Mouse (Mus musculus) adrenal gland, adult 8-10 months (tissue): ENCODE data around the gene Cadps. TPM values are rescaled to one million over a fixed set of nuclear protein-coding genes. Genes with fewer than 3 reads are reported as not detected.

Experiments used
- DNase-seq: peaks from one replicate; pipeline ENCODE4 v3.0.0; 2022
- total RNA-seq, 4 experiments: library from RNA; stranded (reverse); gene quantifications; 2 replicates each; pipeline ENCODE4 v1.2.4; 2022

Cadps gene
- total RNA-seq, 4 experiments from 2014 or later, result 12.6 to 20.3 (median 16.3) TPM

DNA sequence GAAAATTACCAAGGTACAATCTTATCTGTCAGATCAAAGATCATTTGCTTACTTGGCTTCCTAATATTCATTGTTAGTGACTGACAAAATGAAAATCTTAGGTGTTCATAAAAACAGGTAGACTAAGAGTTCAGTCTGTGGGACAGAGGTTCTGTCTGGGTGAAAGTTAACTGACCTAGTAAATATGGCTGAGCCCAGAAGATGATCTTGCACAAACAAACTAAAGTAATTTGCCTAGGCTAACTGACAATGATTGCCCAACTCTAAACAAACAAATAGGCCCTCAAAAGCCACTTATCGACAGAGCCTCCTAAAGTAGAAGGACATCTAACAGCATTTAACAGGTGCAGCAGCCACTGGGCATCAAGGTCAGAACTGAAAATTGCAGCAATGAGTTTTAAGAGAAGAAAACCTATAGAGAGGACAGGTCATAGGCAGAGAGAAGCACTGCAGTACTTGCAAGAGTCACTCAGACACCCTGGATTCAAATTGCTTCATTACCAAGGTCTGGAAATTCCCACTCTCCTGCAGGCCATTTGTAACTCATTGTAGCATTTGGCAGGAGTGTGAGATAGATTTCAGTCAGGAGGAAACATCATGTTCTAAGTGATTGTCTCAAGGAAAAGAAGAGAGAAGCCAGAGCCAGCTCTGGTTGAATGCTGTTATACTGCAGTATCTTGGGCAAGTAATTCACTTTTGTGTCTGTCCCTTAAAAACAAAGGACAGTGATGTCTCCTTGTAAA, 100.3 kb downstream of the Cadps start:
- DNase-seq, result no peak

DNA sequence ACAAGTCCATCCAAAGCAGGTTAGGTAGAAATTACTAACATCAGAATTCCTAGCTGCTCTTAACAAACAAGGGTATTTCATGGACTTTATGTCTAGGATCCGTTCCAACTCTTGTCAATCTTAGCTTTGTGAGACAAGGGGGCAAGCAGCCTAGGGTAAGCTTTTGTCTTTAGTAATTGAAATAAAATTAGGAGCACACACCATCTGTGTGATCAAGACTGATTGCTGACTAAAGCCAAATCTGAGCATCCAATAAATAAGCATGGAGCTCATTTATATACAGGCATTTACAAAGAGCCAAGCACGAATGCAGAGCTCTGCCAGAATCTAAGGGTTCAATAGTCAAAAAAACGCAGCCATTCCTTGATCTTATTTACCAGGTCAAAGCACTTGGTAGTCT, 104.1 kb downstream of the Cadps start:
- no peak for DNase-seq

DNA sequence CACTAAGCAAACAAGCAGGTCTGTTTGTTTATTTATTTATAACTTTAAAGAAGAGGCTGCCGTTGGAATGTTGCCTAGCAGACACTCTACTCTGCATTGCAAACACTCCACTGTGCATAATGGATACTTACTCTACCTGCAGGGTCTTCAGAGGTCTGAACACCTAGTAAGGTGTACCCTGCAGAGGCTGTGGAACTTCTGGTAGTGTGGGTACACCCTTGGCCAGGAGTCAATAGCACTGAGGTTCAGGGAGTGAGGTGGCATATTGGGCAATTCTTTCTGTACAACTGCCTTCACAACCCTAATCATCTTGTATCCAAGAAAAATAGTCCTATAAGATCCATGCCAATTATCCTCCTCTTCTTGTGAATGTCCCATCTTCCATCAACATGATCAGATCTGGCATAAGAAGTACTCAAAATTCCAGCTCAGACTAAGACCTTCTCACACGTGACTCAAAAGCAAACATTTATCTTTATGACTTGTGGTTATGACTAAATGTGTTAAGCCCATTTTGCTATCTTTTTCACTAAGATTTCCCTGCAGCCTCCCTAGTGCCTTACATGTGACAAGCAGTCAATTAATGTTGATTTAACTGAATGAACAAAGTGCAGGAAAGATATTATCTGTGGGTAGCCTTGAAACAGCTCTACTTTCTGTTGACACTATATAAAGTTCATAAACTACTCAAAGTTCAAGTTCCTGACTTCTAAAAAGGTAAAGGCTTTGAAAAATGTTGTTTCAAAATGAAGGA, 106.8 kb downstream of the Cadps start:
- DNase-seq, result no peak

DNA sequence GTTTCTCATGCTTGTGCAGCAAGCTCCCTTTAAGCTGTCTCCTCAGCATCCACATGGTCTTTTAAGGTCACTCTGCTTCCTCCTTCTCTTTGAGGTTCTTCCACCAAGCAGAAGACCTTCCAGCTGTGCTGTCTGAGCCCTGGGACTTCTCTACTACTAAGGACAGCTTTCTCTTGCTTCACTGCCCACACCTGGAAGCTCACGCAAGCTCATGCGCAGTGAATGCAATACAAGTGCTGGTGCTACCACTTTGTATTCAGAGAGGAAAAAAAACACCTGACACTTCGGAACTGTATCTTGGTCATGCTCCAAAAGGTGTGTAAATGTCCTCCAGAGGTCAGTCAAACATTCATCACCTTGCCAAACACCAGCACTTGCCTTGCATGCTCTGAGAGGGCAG, 115.5 kb downstream of the Cadps start:
- DNase-seq, result no peak

DNA sequence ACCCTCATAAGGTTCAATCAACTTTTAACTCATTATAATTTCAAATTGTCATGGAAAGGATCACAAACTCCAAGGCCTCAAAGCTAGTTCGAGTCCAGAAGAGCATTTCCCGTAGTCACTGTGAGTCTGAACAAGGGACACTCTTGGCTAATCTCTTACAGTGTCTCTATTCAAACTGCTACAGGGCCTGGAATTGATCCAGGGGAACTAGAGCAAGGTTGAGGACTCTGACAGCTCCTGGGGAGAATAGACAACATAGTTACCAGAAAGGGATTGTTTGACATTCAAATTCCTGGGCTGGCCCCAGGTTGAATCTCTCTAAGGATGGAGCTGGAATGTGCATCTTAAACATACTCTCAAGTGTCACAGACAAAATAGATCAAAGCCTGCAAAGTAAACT, 118.4 kb downstream of the Cadps start:
- DNase-seq, result no peak

DNA sequence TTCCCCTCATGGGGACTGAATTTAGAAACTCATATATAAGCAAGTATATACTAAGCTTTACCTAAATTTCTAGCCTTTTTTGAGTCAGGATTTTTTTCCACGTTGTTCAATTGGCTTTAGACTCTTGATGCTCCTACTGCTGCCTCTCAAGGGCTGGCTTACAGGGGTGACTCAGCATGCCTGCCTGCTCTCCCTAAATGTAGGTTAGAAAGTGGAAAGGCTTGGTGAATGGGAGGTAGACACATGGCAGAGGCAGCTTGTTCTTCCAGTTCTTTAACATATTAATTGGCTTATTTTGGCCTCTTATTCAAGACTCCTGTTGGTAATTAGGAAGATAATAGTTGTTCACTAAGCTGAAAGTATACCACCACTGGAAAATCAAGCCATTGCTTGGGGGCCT, 132.7 kb downstream of the Cadps start:
- DNase-seq, result no peak

DNA sequence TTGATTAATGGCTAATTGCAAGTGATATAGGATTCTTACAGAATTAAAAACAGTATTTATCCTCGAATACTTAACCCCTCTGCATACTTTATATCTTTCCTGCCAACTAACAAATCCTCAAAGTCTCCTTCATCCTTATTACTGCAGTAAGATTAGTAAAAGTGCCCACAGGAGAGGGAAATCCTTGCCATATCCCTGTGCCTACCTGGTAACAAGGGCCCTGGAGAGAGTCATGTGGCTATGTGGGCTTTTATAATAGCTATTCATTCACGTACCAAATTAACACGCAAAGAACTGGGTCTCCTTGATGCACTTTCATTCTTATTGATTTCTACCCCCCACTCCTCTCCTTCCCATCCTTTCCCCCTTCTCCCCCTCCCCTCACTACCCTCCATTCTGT, 137.9 kb downstream of the Cadps start:
- DNase-seq, result no peak

DNA sequence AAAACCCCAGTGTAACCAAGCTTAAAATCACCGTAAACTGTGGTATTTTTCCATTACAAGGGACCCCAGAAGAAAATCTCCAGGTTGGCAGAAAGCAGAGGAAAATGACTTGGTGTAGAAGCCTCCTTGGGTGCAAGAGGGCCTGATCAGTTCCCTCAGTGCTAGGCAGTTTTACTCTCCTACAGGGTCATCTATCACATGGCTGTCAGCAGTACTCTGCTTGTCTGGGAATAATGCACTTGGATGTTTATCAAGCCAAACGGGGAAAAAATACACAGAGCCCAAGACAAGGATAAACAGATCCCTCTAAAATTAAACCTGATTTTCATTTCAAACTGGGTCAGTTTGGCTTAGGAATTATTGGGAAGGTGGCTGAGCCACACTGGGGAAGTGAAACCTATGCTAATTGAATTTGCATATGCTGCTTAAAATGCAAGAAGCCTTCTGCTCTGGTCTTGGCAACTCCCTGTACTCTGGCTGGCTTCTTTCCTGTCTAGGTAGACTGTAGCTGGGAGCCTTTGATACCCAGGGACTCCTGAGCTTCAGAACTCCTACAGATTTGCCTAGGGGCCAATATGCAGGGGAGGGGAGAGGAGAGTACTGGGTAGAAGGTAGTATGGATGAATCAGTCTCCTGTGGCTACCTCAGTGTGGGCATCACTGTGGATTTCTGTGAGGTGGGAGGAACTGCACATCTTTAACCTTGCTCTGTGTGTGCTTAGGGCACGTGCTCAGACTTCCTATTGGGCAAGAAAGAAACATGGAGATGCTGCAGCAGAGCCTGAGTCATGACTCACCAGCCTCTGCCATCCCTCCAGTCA, 141.8 kb downstream of the Cadps start:
- no peak for DNase-seq

DNA sequence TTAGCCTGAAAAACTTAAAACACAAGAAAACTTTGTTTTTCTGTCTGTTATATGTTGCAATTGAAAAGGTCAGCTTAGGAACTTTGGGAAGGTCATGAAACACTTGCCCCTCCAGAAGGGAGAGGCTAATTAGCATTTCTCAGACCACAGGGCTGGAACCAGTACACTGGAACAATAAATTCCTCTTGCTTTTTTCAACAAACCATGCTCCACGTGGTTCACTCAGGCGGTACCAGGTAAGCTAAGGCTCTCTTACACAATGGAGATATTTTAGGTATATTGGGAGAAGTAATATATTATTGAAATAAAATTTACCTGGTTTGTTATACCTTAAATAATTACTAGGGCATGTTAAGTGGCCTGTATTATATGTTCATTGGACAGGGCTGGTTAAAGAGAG, 161.4 kb downstream of the Cadps start:
- DNase-seq, result no peak

DNA sequence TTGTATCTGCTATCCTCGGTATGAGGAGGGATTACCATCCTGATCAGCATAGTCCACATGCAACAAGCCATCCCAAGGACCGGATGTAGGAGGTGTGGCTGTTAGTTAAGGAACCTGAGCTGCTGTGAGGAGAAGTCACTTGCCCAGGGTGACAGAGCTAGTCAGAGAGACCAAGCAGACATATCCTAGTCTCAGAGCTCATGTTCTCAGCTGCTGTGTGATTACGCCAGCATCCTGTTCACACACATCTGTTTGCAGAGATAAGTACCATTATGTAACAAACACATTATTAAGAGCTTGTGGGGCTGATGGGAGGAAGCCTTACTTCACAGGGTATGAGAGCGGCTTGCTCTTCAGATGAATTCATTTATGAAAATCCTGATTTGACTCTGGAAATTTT, 165.5 kb downstream of the Cadps start:
- no peak for DNase-seq

DNA sequence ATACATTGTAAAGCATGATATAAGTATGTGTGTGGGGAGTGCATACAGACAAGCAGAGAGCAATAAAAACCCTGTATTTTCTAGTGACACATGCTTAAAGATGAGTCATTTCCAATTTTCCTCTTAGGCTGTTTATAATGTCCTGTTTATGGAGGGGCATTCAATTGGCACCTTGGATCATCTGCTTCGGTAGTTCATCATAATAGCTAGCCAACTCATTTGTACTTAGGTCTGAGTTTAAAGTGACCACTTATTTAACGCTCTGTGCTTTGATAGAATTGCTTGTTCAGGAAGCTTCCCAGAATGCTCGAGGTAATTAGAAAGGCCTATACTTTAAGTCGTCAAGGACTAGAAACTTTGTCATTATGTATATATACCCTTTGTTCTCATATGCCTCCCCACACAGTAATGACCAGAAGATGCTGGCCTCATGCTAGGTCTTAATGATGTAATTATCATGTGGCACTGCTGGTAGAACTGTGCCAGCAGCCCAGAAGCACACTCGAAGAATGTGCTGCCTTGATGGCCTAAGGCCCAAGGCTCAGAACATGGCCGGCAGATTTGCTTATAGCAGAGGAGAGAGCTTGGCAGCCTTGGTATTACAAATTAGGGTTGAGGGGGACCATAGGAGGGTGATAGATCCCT, 179.9 kb downstream of the Cadps start:
- DNase-seq, result no peak

DNA sequence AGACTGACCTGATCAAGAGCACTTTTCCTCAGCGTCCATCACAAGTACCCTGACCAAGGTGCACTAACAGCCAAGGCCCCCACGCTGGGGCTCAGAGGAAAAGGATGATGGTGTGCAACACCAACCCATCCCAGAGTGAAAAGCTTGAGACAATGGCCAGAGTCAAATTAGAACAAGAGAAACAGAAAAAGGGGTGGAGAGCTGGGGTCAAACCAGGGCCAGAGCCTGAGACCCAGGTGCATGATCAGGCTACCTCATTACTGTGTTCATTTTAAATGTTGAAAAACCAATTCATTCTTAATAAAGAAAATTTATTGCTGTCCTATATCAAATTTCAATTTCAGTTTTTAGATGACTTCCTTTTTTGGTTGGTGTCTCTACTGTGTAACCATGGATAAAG, 184.1 kb downstream of the Cadps start:
- no peak for DNase-seq

DNA sequence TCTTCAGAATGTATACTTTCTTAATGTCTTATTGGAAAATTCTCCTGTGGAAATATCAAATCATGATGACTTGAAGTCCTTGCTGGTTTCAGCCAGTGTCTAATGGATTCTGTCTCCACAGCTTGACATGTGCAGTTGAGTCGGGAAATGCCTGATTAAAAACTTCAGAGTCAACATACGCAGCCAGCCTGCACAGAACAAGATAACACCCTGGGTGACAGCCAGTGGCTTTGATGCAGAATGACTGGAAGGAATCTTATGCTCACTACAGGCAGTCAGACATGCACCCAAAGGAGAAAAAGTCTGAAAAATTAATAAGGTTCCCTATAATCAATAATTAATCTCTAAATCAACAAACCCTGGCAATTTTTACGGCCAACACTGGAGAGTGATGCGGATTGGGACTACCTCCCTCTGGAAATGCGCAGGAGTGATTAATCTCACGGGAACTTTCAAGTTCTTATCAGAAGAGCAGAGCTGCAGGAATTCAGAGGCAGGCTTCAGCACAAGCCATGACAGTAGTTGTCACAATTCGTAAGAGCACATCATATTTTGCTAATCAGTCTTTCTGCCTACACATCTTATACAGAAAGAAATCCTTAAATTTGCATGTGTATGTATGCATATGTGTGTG, 185.6 kb downstream of the Cadps start:
- DNase-seq, result no peak

DNA sequence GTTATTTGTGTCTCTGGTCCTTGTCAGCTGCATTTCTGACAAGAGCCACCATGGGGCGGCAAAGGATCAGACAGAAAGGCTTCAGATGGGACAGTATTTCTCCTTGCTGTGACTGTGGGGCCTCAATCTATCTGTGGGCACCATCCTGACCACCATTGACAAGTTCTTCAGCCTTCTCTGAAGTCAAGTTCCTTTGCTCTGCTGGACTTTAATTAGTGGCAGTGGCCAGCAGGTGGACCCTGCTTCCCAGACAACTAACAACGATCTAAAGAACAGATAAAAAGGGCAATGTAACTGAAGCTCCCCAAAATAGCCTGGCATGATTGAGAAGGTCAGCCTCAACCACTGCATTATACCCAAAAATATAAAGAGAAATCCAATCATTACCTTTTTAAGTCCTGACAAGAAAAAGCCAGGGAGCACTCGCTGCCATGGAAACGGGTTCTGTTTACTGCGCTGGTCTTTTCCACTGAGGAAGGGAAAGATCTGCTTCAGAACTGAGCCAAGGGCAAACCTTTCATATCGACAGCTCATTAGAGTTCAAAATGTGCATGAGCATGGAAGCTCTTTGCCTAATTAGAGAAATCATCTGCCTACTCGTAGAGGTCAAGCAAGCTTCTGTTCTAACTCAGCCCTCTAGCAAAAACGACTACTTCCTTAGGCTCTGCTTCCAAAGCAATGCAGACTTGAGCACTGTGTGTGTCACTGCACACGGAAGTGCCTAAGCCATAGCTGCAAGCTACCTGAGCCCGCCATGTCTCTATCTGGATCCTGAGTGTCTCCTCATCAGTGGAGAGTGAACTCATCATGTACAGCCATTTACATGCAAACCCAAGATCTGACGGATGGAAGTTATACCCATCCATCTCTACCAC, 198.4 kb downstream of the Cadps start:
- no peak for DNase-seq

DNA sequence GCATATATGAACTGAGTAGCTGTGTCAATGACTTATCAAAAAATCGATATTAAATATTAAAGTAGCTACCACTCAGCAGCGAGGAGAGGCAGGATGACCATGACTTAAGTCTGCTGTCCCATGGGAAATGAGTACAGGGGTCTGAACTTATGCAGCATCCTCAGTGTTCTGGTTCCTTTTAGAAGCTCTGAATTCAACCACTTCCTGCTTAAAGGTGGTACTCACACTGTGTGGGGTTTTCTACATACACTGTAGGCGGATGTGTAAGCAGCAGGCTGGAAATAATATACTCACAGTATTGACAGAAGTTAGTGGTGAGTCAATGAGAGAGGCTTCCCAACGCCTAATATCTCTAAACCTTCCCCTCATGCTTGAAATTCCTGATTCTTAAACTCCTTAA, 215.9 kb downstream of the Cadps start:
- no peak for DNase-seq

DNA sequence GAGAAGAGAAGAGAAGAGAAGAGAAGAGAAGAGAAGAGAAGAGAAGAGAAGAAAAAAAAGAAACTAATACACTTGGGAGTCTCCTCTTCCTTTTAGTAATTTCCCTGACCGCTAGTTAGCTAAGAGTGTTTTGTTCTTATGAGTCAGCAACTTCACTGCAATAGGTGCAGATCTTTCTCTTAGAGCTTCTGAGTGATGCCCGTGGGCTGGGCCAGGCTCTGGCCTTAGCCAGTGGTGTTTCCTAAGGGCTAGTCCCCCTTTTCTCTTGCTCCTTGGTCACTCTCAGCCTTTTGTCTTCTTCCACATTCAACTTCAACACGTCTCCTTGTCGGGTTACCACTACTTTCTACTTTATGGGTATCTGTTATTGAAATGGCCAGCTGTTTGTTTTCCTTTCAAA, 216.7 kb downstream of the Cadps start:
- no peak for DNase-seq

DNA sequence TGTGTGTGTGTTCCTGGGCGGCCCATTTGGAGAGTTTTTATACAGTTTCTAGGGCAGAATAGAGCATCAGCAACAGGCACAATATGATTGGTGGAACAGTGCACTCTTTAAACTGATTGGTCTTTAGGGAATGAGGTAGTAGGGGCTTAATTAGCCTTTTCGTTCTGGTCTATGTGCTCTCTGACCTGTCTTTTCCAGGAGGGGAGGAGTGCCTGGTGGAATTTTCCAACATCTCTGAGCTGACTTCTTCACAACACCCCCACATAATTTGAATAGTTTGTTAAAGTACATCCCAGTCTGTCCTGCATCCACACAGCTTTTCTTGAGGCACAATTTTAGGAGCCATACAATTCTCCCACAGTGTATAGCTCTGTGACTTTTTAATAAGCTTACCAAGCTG, 220.8 kb downstream of the Cadps start:
- no peak for DNase-seq

DNA sequence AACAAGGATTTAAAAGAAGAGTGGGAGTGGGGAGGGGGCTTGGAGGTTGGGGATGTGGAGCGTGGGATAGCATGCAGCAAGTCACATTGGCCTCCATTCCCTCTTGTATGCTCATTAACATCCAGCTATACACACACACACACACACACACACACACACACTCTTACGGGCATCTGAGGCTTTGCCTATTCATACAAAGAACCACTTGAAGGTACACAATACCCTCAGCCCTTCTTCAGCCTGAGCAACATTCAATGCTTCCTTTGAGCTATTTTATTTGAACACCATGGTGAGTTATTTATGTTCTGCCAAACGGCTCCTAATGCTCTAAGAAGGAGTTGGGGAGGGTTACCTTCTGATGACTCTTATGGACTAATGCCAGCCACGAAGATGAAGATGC, 227.6 kb downstream of the Cadps start:
- DNase-seq, result no peak

DNA sequence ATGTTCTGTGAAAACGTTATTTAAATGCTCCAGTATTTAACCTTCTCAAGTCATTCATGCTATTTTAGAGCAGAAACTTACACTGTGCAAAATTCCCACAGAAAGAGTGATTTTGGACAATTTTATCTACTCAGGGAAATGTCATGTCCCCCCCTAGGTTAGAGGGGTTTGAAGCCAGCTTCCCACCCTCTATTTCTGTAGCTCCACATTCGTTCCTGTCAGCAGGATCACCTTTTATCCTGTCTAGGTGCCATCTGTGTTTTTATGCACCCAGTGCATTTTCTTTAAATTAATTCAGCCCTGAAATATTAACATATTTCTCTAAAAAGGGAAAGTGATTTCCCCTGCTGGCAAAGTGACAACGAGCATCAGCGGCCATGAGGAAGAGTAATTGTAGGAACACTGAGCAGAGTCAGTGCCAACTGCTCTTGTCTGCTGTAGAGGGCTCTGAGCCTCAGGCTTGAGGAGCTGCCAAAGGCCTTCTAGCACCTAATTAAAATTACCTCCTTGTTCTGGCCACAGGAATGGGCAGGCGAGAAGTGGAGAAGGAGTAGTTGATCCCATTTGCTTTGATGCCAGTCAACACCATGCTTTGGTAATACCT, 230.3 kb downstream of the Cadps start:
- no peak for DNase-seq

DNA sequence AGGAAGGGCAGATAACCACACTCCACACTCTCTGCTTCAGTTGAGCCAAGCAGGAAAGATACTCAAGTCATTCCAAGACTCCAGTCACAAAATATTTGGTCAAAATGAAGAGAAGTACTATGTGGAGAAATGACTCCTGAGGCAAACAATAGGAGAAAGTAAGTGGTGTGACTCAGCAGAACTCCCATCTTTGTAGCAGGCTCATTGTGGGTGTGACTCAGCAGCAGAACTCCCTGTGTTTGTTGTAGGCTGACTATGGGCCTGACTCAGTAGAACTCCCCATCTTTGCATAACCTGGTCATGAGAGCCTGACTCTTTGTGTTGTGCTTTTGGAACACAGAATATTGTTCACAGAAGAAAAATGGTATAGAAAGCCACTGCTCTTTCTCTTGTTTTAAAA, 231.1 kb downstream of the Cadps start:
- DNase-seq, result no peak

DNA sequence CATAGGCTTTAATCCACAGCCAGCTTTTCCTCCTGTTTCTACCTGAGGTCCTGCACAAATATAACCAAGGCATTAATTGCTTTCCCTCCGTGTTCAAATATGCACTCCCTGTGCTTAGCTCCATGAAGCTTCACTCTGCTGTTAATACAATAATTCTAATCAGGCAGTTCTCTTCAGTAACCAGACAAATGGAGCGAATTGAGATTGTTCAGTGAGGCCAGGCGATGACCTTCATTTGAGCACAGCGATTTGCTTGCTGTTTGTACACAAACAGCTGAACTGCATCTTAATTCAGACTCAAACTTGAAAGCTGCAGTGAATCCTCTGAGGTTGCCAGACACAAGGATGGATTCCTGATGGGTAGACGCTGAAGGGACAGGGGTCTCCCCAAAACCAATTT, 239.3 kb downstream of the Cadps start:
- DNase-seq, result no peak
